Mouse (Mus musculus) left cerebral cortex, adult 11 months (tissue): ENCODE results near the gene Mogs.
"Not testable (repeated sequence)": the region's sequence is repeated elsewhere in the genome, so short reads cannot be mapped to it uniquely, and the experiment has no call there.

Experiments
- DNase-seq: peaks from one replicate; pipeline ENCODE4 v3.0.0; 2022; ENCODE audit warnings: low spot score

Gene Mogs

GRCm38 (mm10) chr6:83151721-83152120 lies 36.4 kb downstream of the Mogs start:
- no peak for DNase-seq

DNA sequence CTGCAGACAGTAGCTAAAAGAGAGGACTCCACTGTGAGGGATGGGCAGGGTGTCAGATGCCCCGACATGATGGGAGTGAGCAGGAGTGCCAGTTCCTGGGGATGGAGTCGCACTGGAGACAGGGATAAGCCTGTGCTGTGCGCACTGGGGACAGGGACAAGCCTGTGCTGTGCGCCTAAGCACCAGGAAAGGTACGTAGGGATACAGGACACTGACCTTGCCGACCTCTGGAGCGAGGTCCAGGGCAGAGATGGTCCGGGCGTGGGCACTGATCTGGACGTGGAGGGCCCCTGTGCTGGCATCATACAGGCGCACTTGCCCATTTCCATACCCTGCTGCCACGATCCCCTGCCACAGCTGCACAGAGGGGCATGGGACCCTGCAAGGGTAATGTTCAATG lies 37.7 kb downstream of the Mogs start:
- DNase-seq = no peak

DNA sequence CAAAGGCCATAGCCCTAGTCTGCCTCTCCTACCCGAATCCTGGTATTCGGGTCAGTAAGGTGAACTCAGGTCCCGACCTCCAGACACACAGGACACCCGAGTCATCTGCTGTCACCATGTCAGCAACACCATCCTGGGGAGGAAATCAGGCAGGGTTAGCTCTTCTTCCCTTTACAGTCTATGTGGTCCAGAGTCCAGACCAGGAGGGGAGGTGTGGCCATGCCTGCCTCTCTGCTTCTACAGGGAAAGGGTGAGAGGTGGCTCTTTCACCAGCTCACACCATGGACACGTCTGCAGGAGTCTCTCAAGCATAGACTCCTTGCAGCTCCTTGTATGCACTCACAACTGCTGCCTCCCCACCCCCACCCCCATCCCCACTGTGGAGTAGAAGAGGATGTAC lies 38.2 kb downstream of the Mogs start:
- no peak for DNase-seq

DNA sequence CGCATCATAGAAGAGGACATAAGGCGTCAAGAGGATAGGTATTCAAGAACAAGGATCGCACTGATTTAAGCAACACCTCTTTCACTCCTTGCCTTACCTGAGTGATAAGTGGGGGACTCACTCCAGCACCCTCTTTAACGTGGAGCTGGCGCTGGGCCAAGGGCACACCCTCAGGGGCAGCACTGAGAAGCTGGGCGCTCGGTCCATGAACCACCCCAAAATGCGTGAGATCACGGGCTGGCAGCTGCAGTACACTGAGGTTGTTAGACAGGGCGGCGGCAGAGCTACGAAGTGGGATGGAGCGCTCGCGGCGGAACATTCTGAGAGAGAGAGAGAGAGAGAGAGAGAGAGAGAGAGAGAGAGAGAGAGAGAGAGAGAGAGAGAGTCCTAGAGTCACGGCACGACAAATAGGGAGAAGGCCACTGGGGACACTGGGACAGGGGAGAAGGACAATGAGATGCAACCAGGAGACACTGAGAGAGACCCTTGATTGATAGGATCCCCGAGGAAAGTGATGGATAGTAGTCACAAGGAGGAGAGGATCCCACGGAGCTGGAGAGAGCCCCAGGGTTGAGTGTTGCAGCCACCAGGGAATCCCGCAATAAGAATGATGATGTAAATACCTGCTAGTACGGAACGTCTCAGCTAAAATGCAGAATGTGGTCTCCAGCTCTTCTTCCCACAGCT lies 40.4 kb downstream of the Mogs start:
- no peak for DNase-seq

- DNase-seq = no peak
Observed at GRCm38 (mm10) chr6:83156259-83156684, 41.0 kb downstream of the Mogs start, which contains the start of the genes Wdr54 and 1700003E16Rik. Gene Wdr54, minus strand, starts transcription at chr6:83156397. Gene 1700003E16Rik, plus strand, starts transcription at chr6:83156404.

DNA sequence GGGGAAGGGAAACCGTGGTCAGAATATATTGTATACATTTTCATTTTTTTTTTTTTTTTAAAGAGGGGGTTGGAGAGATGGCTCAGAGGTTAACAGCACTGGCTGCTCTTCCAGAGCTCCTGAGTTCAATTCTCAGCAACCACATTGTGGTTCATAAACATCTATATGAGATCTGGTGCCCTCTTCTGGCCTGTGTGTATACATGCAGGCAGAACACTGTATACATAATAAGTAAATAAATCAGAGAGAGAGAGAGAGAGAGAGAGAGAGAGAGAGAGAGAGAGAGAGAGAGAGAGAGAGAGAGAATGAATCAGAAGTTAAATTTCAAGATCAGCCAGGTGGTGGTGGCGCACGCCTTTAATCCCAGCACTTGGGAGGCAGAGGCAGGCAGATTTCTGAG lies 44.2 kb downstream of the Mogs start:
- not testable (repeated sequence) for DNase-seq

GRCm38 (mm10) chr6:83161442-83161841 lies 46.1 kb downstream of the Mogs start:
- no peak for DNase-seq

- DNase-seq = no peak
Observed at GRCm38 (mm10) chr6:83161921-83162641, 46.8 kb downstream of the Mogs start.

DNA sequence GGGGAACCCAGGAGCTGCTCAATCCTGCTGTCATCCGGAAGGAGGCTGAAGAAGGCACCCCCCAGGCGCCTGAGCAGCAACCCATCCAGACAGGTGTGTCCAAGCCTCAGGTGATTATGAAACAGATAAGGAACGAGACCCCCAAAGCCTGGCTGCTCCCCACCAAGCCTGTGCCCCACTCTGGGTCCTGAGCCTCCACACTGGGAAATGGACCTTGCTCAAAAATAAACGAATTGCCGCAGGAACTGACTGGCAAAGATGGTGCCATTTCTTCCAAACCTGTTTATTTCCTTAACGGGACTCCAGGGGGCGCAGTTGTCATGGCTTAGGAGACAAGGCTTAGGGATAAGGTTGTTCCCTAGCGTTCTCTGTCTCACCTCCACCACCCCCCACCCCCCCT lies 47.4 kb downstream of the Mogs start:
- no peak for DNase-seq

GRCm38 (mm10) chr6:83165026-83165606 lies 49.8 kb downstream of the Mogs start:
- no peak for DNase-seq

DNA sequence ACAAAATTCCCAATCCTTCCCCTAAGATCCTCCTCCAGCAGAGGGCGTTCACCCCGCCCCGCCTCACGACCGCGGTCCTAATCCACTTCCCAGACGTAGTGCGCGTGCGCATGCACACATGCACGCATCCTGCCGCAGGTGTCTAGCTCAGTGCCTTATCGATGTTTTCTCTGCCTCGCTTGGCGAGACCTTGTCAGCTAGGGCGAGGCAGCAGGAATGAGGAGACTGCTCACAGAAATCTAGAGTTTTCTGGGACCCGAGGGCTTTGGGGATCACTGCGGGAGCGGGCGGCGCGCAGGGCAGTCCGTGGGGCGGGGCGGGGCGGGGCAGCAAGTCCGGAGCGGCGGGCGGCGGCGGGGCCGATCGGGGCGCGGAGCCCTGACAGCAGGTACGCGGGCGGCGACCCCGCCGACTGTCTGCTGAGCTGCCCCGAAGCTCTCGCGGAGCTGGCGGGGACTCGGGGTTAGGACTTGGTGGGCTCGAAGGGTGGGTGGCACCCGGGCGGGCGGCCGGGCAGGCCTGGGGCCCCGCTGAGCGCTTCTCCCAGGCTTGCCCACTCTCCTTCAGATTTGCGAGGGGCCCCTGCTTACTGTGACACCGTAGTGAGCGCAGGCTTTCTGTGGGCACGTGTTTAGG lies 50.4 kb downstream of the Mogs start, which contains the start of gene Dctn1:
Gene Dctn1, plus strand, starts transcription at position 314 of the 636 bp plus-strand sequence.
- DNase-seq = peak; percentile 88

- no peak for DNase-seq
Observed at GRCm38 (mm10) chr6:83166243-83166630, 50.9 kb downstream of the Mogs start.
